Mouse (Mus musculus) heart, adult 11 months (tissue): ENCODE measurements around the gene Rfpl4.
"Not testable (repeated sequence)": the region's sequence is repeated elsewhere in the genome, so short reads cannot be mapped to it uniquely, and the experiment has no call there.

Experiments
- DNase-seq: peaks from one replicate; pipeline ENCODE4 v3.0.0; 2022

Gene Rfpl4

GRCm38 (mm10) chr7:5116850-5117249 is at the start of gene Rfpl4:
Rfpl4 (minus strand) TSS chr7:5116950.
- DNase-seq, result no peak

- not testable (repeated sequence) for DNase-seq
Observed at GRCm38 (mm10) chr7:5149570-5149969, 32.8 kb upstream of the Rfpl4 start, which contains the start of gene Vmn1r55. Vmn1r55 (minus strand) TSS chr7:5149670.

GRCm38 (mm10) chr7:5125549-5126406 is 9.0 kb upstream of the Rfpl4 start, which contains the start of gene Rasl2-9:
Rasl2-9 (minus strand) TSS chr7:5125950.
- DNase-seq, result peak; percentile 97

- DNase-seq, result peak; percentile 88
Observed at GRCm38 (mm10) chr7:5125078-5125477, 8.3 kb upstream of the Rfpl4 start.

- DNase-seq, result peak; percentile 86
Observed at GRCm38 (mm10) chr7:5112701-5113100, 4.0 kb downstream of the Rfpl4 start.

GRCm38 (mm10) chr7:5109301-5109700 is 7.4 kb downstream of the Rfpl4 start:
- peak; percentile 18 for DNase-seq

GRCm38 (mm10) chr7:5108272-5108671 is 8.5 kb downstream of the Rfpl4 start:
- peak; percentile 87 for DNase-seq

- peak; percentile 80 for DNase-seq
Observed at GRCm38 (mm10) chr7:5102564-5102963, 14.2 kb downstream of the Rfpl4 start.

GRCm38 (mm10) chr7:5101066-5101663 is 15.6 kb downstream of the Rfpl4 start:
- DNase-seq, result peak; percentile 97

- DNase-seq, result no peak
Observed at GRCm38 (mm10) chr7:5099796-5100195, 17.0 kb downstream of the Rfpl4 start.

GRCm38 (mm10) chr7:5098769-5099168 is 18.0 kb downstream of the Rfpl4 start:
- DNase-seq, result peak; percentile 92

GRCm38 (mm10) chr7:5092831-5093510 is 23.8 kb downstream of the Rfpl4 start:
- DNase-seq, result peak; percentile 94

- DNase-seq, result peak; percentile 92
Observed at GRCm38 (mm10) chr7:5092381-5092780, 24.4 kb downstream of the Rfpl4 start.

GRCm38 (mm10) chr7:5091008-5091728 is 25.6 kb downstream of the Rfpl4 start:
- DNase-seq, result peak; percentile 85

- peak; percentile 86 for DNase-seq
Observed at GRCm38 (mm10) chr7:5089853-5090252, 26.9 kb downstream of the Rfpl4 start.

- DNase-seq, result peak; percentile 76
Observed at GRCm38 (mm10) chr7:5087886-5088285, 28.9 kb downstream of the Rfpl4 start.

- peak; percentile 89 for DNase-seq
Observed at GRCm38 (mm10) chr7:5086921-5087440, 29.8 kb downstream of the Rfpl4 start.

GRCm38 (mm10) chr7:5085512-5085911 is 31.2 kb downstream of the Rfpl4 start:
- peak; percentile 79 for DNase-seq

- DNase-seq, result peak; percentile 92
Observed at GRCm38 (mm10) chr7:5083325-5084105, 33.2 kb downstream of the Rfpl4 start.

- no peak for DNase-seq
Observed at GRCm38 (mm10) chr7:5081939-5082338, 34.8 kb downstream of the Rfpl4 start.

GRCm38 (mm10) chr7:5081241-5081640 is 35.5 kb downstream of the Rfpl4 start:
- DNase-seq, result no peak

- DNase-seq, result no peak
Observed at GRCm38 (mm10) chr7:5080815-5081214, 35.9 kb downstream of the Rfpl4 start.
